Mouse (Mus musculus): ENCODE measurements around the gene Jam3.

The Jam3 gene

DNA sequence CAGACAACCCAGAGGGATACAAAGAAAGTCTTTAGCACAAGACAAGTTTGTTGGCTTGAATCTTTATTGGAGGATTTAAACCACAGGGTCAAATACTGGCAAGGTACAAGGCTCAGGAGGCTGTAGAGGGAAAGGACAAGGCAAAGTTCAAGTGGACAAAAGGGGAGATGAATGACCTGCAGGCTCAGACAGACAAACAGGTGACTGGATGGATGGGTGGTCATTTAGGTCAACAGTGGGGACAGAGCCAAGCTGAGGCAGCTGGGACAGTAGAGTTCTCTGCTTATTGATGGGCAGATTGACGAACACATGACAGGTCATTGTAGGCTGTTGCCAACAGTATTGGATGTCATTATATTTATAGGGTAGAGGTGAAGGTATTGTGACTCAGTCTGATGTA, 11.8 kb upstream of the Jam3 start:
- DNase-seq, result peak; percentile 85

- peak; percentile 44 for DNase-seq
Measured at GRCm38 (mm10) chr9:27165596-27165995, 10.4 kb upstream of the Jam3 start.

DNA sequence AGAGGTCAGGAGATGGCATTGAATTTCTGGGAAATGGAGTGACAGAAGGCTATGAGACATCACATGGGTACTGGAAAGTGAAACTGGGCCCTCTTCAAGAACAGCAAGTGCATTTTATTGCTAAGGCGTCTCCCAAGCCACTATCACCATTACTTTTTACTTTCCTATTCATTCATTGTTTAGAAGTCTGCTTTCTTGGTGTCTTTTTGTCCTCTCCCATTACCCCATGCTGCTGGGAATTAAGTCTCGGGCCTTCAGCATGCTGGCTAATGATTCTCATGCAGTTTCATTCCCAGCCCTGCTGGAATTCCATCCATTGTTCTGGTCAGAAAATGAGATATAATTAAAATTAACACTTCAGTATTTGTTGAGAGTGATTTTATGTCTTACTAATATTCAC, 9.7 kb upstream of the Jam3 start:
- no peak for DNase-seq

- peak; percentile 71 for DNase-seq
Measured at GRCm38 (mm10) chr9:27163661-27164060, 8.4 kb upstream of the Jam3 start.

DNA sequence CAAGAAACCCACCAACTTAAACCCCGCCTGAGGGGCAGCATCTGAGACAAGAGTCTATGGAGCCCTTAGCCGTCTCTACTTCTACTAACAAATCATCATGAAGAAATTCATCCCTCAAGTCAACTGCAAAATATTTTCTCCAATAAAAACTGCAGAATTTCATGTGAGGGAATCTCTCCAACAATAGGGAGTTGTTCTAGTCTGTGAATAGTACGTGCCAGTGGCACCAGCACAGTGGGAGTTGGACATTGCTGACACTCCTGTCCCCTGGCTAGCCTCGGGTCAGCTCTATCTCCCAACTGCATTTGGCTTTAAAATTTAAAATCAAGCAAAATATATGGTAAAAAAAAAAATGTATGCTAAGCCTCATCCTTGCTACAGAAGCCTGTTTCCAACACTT, 1.4 kb downstream of the Jam3 start:
- DNase-seq, result no peak

DNA sequence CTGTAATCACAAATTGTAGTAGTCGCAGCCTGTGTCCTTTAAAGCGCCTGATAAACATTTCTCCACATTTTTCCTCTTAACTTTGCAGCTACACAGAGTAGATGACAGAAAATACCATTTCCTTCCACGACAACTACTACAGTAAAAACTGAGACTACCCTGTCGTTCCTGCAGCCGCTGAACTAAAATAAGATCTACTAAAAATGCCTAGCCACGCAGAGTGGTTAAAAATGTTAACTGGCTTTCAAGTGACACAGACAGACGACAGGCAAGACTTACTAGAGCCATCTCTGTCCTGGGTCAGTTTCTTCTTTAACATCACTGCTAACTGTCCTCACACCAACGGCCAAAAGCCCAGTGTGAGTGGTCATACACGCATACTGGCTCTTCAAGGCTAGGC, 5.4 kb downstream of the Jam3 start:
- DNase-seq, result no peak

GRCm38 (mm10) chr9:27148631-27149471, 6.4 kb downstream of the Jam3 start:
- DNase-seq, result peak; percentile 78

DNA sequence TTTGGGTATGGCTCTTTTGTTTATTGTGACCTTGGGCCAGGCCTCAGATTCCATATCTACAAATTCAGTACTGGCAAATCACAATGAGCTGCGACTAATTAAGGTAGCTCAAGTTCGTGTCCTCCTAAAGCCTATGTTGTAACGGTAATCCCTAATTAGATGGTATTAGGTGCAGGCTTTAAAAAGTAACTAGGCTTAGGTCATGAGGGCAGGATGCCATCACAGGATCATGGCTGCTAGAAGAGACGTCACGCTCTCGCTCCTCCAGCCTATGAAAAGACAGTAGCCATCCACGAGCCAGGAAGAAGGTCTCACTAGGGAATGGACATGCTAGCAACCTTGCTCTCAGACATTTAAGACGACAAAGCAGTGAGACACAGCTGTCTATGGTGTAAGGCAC, 7.3 kb downstream of the Jam3 start:
- peak; percentile 49 for DNase-seq

DNA sequence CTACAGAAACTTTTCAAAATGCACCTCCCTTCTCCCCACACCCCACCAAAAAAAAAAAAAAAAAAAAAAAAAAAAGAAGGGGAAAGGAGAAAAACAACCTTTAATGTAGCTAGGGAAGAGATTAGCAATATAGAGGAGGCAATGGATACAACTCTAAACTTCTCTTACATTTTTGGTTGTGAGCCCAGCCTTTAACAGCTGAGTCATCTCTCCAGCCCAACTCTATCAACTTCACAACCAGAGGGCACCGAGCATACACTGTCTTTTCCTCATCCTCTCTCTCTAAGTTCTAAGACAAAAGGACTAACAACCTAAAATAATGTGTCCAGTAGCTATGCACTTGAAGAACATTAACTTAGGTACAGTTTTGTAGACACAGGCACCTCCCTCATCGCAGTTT, 8.4 kb downstream of the Jam3 start:
- DNase-seq, result no peak

- no peak for DNase-seq
Measured at GRCm38 (mm10) chr9:27144996-27145395, 10.2 kb downstream of the Jam3 start.

DNA sequence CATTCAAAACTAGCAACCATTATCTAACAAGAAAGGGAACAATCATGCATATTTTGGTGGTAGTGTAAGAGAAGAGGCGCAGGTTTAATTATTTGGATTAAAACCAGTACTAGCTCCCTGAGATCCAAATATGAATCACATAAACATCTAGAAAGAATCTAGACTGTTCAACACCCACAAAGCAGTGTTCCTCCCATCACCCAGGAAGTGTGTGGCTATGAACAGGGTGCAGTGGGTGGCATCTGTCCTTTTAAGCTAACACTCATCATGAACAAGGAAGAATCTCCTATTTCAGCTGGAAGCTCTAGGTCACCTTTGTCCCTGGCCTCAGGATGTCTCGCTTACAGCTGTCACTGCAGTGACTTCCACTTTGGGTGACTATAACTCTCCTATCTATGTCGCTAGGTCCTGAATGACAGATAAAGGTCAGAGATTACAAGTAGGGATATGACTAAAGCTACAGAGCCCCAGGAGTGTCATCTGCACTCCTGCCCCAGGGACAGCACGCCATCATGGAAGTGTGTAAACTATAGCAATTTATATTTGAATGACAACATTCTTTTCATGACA, 10.9 kb downstream of the Jam3 start:
- DNase-seq, result no peak

DNA sequence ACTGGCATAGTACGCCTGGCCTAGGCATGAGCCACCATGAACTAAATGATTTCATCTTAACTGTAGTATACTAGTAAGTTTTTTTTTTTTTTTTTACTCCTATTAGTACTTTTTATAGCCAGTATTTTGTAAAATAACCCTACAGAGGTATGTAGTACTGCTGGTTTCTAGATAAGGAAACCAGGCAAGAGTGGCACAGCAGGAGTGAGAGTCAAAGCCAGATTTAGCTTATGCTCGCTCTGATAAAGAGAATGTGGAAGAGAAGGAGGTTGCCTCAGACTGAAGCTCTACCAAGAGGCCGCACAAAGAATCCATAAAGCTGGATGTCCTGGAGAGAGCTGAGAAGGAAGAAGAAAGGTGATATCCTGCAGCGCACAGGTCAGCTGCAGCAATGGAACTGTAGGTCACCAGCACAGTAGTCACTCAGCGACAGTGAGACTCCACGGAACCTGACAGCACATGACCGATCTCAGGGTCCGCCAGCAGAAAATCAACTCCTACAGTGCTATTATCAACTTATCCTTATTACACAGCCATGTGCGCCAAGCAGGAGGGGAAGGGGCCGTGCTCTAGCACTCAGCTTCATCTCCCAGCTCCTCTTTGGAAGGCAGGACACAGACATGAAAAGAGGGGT, 14.7 kb downstream of the Jam3 start:
- no peak for DNase-seq

DNA sequence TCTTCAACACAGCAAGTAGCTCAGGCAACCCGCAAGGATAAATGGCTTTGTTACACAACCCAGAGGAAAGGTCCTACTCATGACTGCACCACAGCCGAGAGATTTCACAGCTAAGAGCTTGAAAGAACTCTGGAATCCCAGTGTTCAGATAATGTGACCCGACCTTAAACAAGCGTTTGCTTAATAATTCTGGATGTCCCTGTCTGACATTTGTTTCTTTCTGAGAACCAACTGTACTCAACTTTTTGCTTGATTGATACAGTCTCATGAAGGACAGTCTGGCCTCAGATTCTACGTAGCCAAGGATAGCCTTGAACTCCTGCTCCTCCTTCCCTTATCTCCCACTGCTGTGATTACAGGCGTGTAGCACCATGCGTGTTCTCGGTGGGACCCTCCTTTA, 18.6 kb downstream of the Jam3 start:
- no peak for DNase-seq

DNA sequence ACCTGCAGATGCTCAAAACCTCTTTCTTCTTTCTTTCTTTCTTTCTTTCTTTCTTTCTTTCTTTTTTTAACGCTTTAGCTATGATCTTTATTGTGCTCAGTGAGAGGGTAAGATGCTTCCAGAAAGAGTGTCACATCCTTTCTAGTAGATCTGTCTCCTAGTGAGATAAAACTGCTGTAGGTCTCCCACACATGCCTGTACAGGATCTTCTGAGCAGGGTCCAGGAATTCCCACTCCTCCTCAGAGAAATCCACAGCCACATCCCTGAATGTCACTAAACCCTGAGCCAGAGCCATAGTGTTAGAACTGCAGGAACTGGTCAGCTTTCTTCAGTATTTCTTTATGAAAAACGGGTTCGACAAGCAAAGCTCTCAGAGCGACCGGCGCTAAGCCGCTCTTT, 19.8 kb downstream of the Jam3 start:
- no peak for DNase-seq

GRCm38 (mm10) chr9:27134410-27134809, 20.8 kb downstream of the Jam3 start:
- peak; percentile 69 for DNase-seq

DNA sequence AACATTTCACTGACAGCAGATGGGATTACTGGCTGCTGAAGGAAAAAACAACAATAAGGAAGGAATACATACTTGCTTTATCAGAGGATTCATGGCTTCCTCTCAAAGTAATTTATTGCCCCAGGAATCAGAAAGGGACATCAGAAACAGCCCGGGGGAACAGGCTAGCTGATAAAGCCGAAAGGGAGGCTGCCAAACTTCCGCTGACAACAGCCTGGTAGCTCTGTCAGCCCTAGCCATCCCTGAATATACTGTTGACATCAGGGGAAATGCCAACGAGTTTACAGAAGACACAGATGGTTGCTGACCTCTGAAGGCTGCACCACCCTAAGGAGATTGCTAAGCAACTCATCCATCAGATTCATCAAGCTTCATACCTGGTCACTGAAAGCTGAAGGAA, 26.6 kb downstream of the Jam3 start:
- DNase-seq, result peak; percentile 63

DNA sequence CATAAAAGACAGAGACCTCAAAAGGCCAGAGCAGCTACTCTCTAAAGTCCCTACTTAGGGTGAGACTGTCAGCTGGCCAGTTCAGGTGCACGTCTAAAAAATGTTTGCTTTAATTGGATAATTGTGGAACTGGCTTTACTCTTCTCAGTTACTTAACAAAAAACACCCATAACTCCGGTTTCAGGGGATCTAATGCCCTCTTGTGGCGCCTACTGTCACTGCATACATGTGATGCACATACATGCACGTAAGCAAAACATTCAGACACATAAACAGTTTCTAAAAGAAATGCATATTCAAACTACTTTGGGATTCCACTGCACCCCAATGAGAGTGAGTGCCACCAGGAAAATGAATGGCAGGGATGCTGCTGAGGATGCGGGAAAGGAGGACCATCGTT, 28.7 kb downstream of the Jam3 start:
- no peak for DNase-seq

- no peak for DNase-seq
Measured at GRCm38 (mm10) chr9:27125450-27125849, 29.8 kb downstream of the Jam3 start.

- no peak for DNase-seq
Measured at GRCm38 (mm10) chr9:27123947-27124346, 31.3 kb downstream of the Jam3 start.

GRCm38 (mm10) chr9:27122963-27123362, 32.3 kb downstream of the Jam3 start:
- DNase-seq, result no peak

DNA sequence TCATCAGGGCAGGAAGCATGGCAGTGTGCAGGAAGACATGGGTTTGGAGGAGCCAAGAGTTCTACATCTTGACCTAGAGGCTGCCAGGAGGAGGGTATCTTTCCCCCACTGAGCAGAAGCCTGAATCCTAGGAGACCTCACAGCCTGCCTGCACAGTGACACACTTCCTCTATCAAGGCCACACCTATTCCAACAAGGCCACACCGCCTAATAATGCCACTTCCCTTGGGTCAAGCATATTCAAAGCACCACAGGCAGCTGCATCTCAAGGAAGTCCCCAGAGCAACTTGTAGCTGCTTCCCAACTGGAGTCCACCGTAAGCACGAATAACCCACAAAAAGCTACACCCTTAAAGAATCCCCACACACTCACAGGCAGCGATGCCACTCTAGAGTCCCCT, 33.1 kb downstream of the Jam3 start:
- no peak for DNase-seq

- DNase-seq, result peak; percentile 37
Measured at GRCm38 (mm10) chr9:27121254-27121653, 34.0 kb downstream of the Jam3 start.

- DNase-seq, result no peak
Measured at GRCm38 (mm10) chr9:27111756-27112155, 43.5 kb downstream of the Jam3 start.

DNA sequence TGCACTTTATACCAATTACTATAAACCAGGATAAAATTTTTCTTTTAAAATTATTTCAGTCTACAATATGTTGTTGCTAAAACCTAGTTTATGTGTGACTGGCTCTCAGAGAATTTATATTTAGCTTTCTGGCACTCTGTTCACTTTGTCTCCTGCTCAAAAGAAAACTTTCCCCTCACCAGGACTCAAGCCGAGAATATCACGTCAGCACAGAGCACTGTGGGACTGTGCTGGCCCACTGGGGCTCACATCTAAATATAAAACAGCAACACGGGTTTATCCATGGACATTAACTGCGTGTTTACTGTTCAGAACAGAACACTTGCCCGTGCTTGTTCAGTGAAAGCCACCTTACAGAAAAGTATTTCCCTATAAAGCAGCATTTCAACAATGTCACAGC, 44.5 kb downstream of the Jam3 start:
- no peak for DNase-seq

All from kidney, adult 9 months (tissue).